Mouse (Mus musculus): Measurements from ENCODE around the gene Anp32a.

DNA sequence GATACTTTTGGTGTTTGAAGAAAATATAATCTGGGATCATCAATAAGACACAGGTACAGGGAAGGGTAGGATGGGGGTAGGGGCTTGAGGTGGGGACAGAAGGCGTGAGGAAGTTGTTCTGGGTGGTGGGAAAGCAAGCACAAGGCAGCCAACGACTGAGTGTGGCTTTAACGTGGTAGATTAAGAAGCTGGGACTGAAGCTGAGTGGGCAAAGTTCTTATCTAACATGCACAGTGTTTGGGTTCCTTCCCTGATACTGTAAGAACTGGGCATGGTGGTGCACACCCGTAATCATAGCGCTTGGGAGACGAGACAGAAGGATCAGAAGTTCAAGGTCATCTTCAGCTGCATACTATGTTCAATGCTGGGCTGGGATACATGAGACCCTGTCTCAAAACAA lies 44.0 kb downstream of the Anp32a start:
- TF ChIP-seq GATA1 (IDR thresholded peaks at IDR 0.05; ENCODE audit: borderline replicate concordance, low read length) (no peak), FLI1 (IDR thresholded peaks at IDR 0.05; ENCODE audit: low read length) (no peak)

All from megakaryocyte, embryonic 14.5 days (primary cell).